10 mouse cellular contexts compared by ENCODE assay signal in the genomic region with DNA sequence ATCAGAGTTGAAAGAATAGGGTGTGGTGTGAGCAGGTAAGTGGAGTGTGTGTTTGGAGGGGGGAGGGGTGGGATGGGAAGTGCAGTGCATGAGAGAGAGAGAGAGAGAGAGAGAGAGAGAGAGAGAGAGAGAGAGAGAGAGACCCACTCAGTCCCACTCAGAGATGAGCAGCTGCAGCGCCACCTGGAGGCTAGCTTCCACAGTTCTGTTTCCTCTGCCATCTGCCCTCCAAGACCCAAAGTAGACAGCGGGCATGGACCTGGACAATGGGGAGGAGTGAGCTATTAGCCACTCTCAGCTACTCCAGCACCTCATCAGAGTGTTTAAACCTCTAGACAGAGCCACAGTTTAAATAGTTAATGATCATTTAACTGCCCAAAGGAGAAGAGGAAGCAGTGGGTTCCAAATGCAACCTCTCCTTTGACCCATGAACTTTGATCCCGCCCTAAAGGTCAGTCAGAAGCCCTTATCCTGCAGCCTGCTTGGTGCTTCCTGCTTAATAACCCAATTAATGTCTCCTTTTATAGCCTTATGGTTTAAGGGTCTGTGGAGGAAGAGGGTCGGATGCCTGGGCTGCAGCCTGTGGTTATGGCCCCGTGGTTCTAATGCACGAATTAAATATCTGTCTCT.
A peak's percentile ranks its signal among the peaks of the same experiment; 100 is the strongest.
DNase-seq lines count a peak whose midpoint lies in the region; ATAC-seq and TF ChIP-seq lines count a peak whose summit lies in the region.
"Had no signal": no experiment of that assay in that cellular context is flagged by ENCODE, and none has a peak within 500 bp of the region (broad histone marks: within the 10 kb centered on the region; RNA-seq: fewer than 3 reads in every experiment).

No protein-coding gene starts in this region.

- no peak overlapping the region for H3K27ac ChIP-seq in gastrocnemius, adult 2 months
- no peak overlapping the region for H3K27ac ChIP-seq in embryonic facial prominence, embryonic 12.5 days
- H3K27ac ChIP-seq: heart, embryonic 13.5 days; midbrain, embryonic 12.5 days had no signal

- TF ChIP-seq CTCF in gastrocnemius, adult 2 months (IDR thresholded peaks at IDR 0.05), result peak; percentile 34

- 35% methylated on average over 6 of the region's 6 CpGs for WGBS in embryonic facial prominence, embryonic 12.5 days

- no peaks in the 10 kb centered on the region for H3K27me3 ChIP-seq in embryonic facial prominence, embryonic 12.5 days
- H3K27me3 ChIP-seq: heart, embryonic 13.5 days had no signal

- ATAC-seq in embryonic facial prominence, embryonic 12.5 days (ENCODE audit: insufficient number of reproducible peaks, insufficient read depth, low FRiP score, low TSS enrichment), result 0 out of 2 replicates have a peak, but pooled peaks have one; percentile 28

- H3K9me3 ChIP-seq in embryonic facial prominence, embryonic 12.5 days, result no peaks in the 10 kb centered on the region
- H3K9me3 ChIP-seq: heart, embryonic 13.5 days; midbrain, embryonic 12.5 days had no signal

- H3K4me2 ChIP-seq in embryonic facial prominence, embryonic 12.5 days (replicated peaks), result no peak overlapping the region
- H3K4me2 ChIP-seq: heart, embryonic 13.5 days; midbrain, embryonic 12.5 days had no signal

- no peaks in the 10 kb centered on the region for H3K36me3 ChIP-seq in embryonic facial prominence, embryonic 12.5 days
- H3K36me3 ChIP-seq: heart, embryonic 13.5 days; midbrain, embryonic 12.5 days had no signal

- intact Hi-C loops in gastrocnemius, adult 2 months (cut with DNase I), result no loop called here

- H3K9ac ChIP-seq in embryonic facial prominence, embryonic 12.5 days, result no peak overlapping the region
- H3K9ac ChIP-seq: heart, embryonic 13.5 days; midbrain, embryonic 12.5 days had no signal

- DNase-seq in gastrocnemius, adult 2 months, result no peak
- DNase-seq in gastrocnemius, adult 18-20 months (ENCODE audit: low spot score), result no peak
- DNase-seq in ES-CJ7 (ENCODE audit: low read depth, low spot score) (peak; percentile 18), MN1 (ENCODE audit: low spot score) (no peak)
- peak; percentile 36 for DNase-seq in lung, postnatal 10 days
- no peak for DNase-seq in spleen, adult 12 weeks (ENCODE audit: low spot score)
- no peak for DNase-seq in left cerebral cortex, adult 18-20 months (ENCODE audit: low spot score in 2 of 2)

- no peaks in the 10 kb centered on the region for H3K4me1 ChIP-seq in embryonic facial prominence, embryonic 12.5 days
- H3K4me1 ChIP-seq: heart, embryonic 13.5 days had no signal

- H3K4me3 ChIP-seq in gastrocnemius, adult 2 months, result no peak overlapping the region
- no peak overlapping the region for H3K4me3 ChIP-seq in embryonic facial prominence, embryonic 12.5 days
- H3K4me3 ChIP-seq: heart, embryonic 13.5 days; midbrain, embryonic 12.5 days had no signal

Comparison
In these comparisons a context has a peak if more than half of its experiments do, and no peak if none do; other contexts are left out.
1. DNase-seq: peak in ES-CJ7 (single experiment) and lung, postnatal 10 days (single experiment); none in gastrocnemius, adult 2 months (single experiment), gastrocnemius, adult 18-20 months (single experiment), MN1 (single experiment), spleen, adult 12 weeks (single experiment) and left cerebral cortex, adult 18-20 months (0 of 2).